Mouse (Mus musculus) embryonic facial prominence, embryonic 11.5 days (tissue): Measurements from ENCODE around the gene Pcyox1. TPM values are rescaled to one million over a fixed set of nuclear protein-coding genes. Genes with fewer than 3 reads are reported as not detected.

Source experiments
- ATAC-seq: fragments of 200-750 bp; cut with Nextera tagmentation; replicated peaks from 2 replicates; pipeline ENCODE4 v1.8.0; 2017; ENCODE audit warnings: low read depth; ENCODE audit not compliant: insufficient number of reproducible peaks, low FRiP score, low TSS enrichment
- DNase-seq: peaks from one replicate; pipeline ENCODE4 v3.0.0-alpha.2; 2015; ENCODE audit warnings: low spot score
- H3K27ac ChIP-seq: fragments of 300-500 bp; sonication (generic); replicated peaks from 2 replicates; pipeline ENCODE4 v1.5.1; 2014; ENCODE audit warnings: mild to moderate bottlenecking, low read depth, low read length, control low read depth
- H3K27me3 ChIP-seq: fragments of 300-500 bp; sonication (generic); 2 replicates; pipeline ENCODE4 v1.6.1; 2014; ENCODE audit warnings: mild to moderate bottlenecking, low read length, moderate library complexity, mixed read lengths; ENCODE audit not compliant: control insufficient read depth, insufficient read depth
- H3K36me3 ChIP-seq: fragments of 300-500 bp; sonication (generic); replicated peaks from 2 replicates; pipeline ENCODE4 v1.6.1; 2014; ENCODE audit warnings: low read depth, mild to moderate bottlenecking, low read length, moderate library complexity, mixed read lengths; ENCODE audit not compliant: control insufficient read depth, insufficient read depth
- H3K4me1 ChIP-seq: fragments of 300-500 bp; sonication (generic); 2 replicates; pipeline ENCODE4 v1.6.1; 2014; ENCODE audit warnings: low read length, mixed read lengths; ENCODE audit not compliant: control insufficient read depth, insufficient read depth
- H3K4me2 ChIP-seq: fragments of 300-500 bp; sonication (generic); 2 replicates; pipeline ENCODE4 v1.6.1; 2014; ENCODE audit warnings: low read depth, mild to moderate bottlenecking, control low read depth, low read length, moderate library complexity
- H3K4me3 ChIP-seq: fragments of 300-500 bp; sonication (generic); 2 replicates; pipeline ENCODE4 v1.5.1; 2014; ENCODE audit warnings: low read depth, low read length, control low read depth
- H3K9ac ChIP-seq: fragments of 300-500 bp; sonication (generic); replicated peaks from 2 replicates; pipeline ENCODE4 v1.6.1; 2014; ENCODE audit warnings: mild to moderate bottlenecking, control low read depth, low read length
- H3K9me3 ChIP-seq: fragments of 300-500 bp; sonication (generic); replicated peaks from 2 replicates; pipeline ENCODE4 v1.6.1; 2016; ENCODE audit warnings: mild to moderate bottlenecking, low read length, inconsistent platforms, mixed read lengths; ENCODE audit not compliant: control insufficient read depth
- WGBS: fragments of 180-500 bp; shearing (Covaris S2); extraction: QIAGEN DNeasy Blood & Tissue Kit; methylation state at CpG from one replicate; pipeline ENCODE4 v1.1.7; 2014; 5-methylcytosine and 5-hydroxymethylcytosine counted together
- polyA plus RNA-seq: library from polyadenylated mRNA; unstranded; fragments of >200 nt; fragmentation: Nextera tagmentation; extraction: Ambion mirVana; gene quantifications from 2 replicates; pipeline ENCODE4 v1.2.1, GENCODE M21; 2014

Pcyox1 gene
- polyA plus RNA-seq, 1 experiment from 2014 or later, result 73.6 TPM

DNA sequence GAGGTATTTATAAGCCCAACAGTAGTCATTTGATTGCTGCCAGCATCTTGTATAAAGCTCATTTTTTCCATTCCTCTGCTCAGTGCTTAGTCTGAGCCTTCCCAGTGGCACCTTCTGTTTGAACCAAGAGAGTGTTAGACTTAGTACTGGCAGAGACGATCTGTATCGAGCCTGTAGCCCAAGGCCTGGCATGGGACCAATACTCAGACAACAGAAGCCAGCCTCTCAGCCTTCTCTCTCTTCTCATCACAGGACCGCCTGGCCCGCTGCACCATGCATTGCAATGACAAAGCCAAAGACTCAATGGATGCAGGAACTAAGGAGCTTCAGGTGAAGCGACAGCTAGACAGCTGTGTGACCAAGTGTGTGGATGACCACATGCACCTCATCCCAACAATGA lies 28.5 kb downstream of the Pcyox1 start:
- no peaks in the 10 kb centered on the region for H3K4me1 ChIP-seq
- H3K27ac ChIP-seq, result no peak overlapping the region
- WGBS, result 90% methylated on average over 5 of the region's 5 CpGs
- H3K9me3 ChIP-seq, result no peaks in the 10 kb centered on the region
- no peaks in the 10 kb centered on the region for H3K36me3 ChIP-seq
- no peak overlapping the region for H3K4me2 ChIP-seq
- H3K4me3 ChIP-seq, result no peak overlapping the region
- ATAC-seq (no peak), DNase-seq (no peak)
- H3K9ac ChIP-seq, result no peak overlapping the region
- H3K27me3 ChIP-seq, result no peaks in the 10 kb centered on the region

DNA sequence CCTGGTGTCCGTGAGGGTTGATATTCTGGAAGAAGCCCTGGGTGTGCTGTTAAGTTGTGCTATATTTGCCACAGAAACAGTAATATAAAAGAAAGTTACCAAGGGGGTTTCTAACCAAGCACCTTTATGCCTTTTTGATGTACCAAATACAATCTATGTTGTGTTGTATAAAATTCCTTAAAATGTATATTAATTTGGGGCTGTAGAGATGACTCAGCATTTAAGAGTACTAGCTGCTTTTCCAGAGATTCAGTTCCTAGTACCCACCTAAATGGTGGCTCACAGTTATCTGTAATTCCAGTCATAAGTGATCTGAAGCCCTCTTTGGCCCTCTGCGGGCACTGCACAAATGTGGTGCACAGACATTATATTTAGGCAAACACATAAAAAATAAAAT lies 30.1 kb downstream of the Pcyox1 start:
- no peak overlapping the region for H3K9ac ChIP-seq
- DNase-seq (no peak), ATAC-seq (no peak)
- WGBS, result 83% methylated on average over 2 of the region's 2 CpGs
- no peak overlapping the region for H3K27ac ChIP-seq
- H3K9me3 ChIP-seq, result no peaks in the 10 kb centered on the region
- no peak overlapping the region for H3K4me2 ChIP-seq
- no peaks in the 10 kb centered on the region for H3K27me3 ChIP-seq
- H3K4me1 ChIP-seq, result no peaks in the 10 kb centered on the region
- H3K36me3 ChIP-seq, result no peaks in the 10 kb centered on the region
- H3K4me3 ChIP-seq, result peak overlapping the region; percentile 47

DNA sequence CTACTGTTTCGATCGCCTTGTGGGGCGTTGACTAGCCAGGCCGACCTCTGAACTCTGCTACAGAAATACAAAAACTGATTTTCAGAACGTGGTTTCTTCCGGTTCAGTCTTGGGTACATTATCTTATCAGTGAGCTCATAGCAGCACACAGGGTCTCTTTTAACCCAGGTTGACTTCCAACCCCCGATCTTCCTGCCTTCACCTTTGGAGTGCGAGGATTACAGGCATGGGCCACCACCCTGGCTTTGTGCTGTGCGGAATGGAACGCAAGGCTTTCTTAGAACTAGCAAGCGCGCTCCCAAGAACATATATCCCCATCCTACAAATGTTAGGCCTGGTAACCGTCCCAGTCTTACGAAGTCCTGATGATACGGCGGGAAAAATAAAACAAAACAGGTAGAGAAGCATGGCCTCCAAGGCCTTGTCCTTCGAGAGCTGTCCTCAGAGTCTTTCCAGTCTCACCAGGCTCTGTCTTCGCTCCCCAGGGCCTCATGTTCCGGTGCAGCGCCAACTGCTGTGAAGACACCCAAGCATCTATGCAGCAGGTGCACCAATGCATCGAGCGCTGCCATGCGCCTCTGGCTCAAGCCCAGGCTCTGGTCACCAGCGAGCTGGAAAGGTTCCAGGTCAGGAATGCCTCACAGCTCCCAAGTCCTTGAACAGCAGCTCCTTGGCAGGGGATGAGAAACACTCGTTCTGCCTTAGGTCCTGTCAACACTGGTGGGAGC lies 30.7 kb downstream of the Pcyox1 start:
- H3K9me3 ChIP-seq, result no peaks in the 10 kb centered on the region
- no peaks in the 10 kb centered on the region for H3K4me1 ChIP-seq
- no peak for ATAC-seq
- WGBS, result 52% methylated on average over 25 of the region's 25 CpGs
- H3K27me3 ChIP-seq, result no peaks in the 10 kb centered on the region
- DNase-seq, result peak; percentile 18
- peak overlapping the region; percentile 75 for H3K9ac ChIP-seq
- peak overlapping the region; percentile 68 for H3K4me2 ChIP-seq
- H3K36me3 ChIP-seq, result no peaks in the 10 kb centered on the region
- H3K27ac ChIP-seq, result no peak overlapping the region
- peak overlapping the region; percentile 47 for H3K4me3 ChIP-seq

DNA sequence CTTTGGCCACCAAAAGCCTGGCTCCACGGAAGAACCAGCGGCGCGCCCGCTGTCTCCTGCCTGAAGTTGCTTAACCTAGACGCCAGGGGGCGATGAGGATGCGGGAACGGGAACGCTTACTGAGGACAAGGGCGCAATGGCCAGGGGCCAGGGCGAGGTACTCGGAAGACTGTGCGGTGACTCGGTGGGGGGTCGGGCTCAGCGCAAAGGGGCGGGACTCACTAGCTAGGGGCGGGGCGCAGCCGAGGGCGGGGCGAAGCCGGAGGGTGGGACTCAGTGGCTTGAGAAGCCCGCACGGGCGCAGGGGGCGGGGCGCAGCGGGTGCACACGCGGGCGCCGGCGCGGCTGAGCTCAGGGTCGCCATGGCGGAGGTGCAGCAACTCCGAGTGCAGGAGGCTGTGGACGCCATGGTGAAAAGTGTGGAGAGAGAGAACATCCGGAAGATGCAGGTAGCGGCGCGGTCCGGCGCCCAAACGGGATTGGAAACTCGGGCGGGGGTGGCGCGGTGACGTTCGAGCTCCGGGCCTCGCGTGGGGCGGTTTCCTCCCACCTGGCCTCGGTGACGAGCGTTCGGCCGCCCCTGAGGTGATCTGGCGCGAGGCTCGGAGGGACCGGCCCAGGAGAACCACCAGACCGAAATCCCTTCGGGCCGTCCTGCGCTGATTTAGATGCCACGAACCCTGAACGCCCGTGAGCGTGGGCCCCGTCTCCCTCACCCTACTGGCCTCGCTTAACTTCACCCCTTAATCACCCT lies 31.4 kb downstream of the Pcyox1 start, which contains the start of gene Fam136a:
Gene Fam136a (plus strand): TSS at position 276 of the 754 bp plus-strand sequence.
- peak within 1 kb of the TSS; percentile 47 for H3K4me3 ChIP-seq
- peak; percentile 99 for DNase-seq
- no peaks in the 10 kb centered on the region for H3K27me3 ChIP-seq
- no peak within 1 kb of the TSS for H3K27ac ChIP-seq
- peak within 1 kb of the TSS; percentile 75 for H3K9ac ChIP-seq
- peak within 1 kb of the TSS; percentile 68 for H3K4me2 ChIP-seq
- H3K9me3 ChIP-seq, result no peaks in the 10 kb centered on the region
- peak; percentile 94 for ATAC-seq
- H3K36me3 ChIP-seq, result no peaks in the 10 kb centered on the region
- under 1% methylated on average over 76 of the region's 76 CpGs for WGBS
- no peaks in the 10 kb centered on the region for H3K4me1 ChIP-seq

DNA sequence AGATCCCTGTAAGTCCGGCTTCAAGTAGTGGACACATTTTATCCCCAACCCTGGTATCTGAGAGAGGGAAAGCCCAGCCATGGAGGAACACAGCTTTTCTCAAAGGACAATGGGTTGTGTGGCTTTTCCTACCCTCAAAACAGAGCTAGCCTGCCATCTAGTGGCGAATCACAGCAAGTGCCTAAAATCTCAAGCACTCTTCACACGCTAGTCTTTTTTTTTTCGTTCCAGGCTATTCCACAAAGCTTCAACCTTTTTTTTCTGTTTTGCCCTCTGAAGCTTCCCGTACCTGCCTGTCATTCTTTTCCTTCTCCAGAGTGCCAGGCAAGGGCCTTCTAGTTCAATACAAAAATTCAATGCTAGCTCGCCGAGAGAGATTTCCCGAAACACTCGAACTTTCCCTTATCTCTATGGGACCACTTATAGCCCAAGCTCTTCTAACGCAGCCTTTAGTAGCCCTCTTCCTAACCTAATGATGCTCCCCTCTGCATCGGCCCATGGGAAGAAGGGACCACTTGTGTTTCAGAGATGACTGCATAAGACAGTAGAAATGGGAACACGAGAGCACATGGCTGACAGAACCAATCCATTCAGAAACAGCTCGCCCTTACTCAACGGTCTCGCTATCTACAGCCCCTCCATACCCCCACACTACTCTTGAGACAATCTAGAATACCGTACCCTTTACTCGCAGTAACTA lies 32.4 kb downstream of the Pcyox1 start:
- DNase-seq (peak; percentile 91), ATAC-seq (peak; percentile 40; the same call in 1 of the 2 replicates)
- WGBS, result 5% methylated on average over 17 of the region's 17 CpGs
- no peaks in the 10 kb centered on the region for H3K27me3 ChIP-seq
- peak overlapping the region; percentile 47 for H3K4me3 ChIP-seq
- no peak overlapping the region for H3K27ac ChIP-seq
- H3K4me1 ChIP-seq, result no peaks in the 10 kb centered on the region
- peak overlapping the region; percentile 68 for H3K4me2 ChIP-seq
- no peaks in the 10 kb centered on the region for H3K9me3 ChIP-seq
- H3K9ac ChIP-seq, result peak overlapping the region; percentile 75
- H3K36me3 ChIP-seq, result no peaks in the 10 kb centered on the region

GRCm38 (mm10) chr6:86361373-86361772 lies 35.6 kb downstream of the Pcyox1 start:
- Histone ChIP-seq H3K4me3 (no peak overlapping the region), H3K4me1 (no peaks in the 10 kb centered on the region), H3K27ac (no peak overlapping the region), H3K27me3 (no peaks in the 10 kb centered on the region), H3K4me2 (no peak overlapping the region), H3K9ac (no peak overlapping the region), H3K36me3 (no peaks in the 10 kb centered on the region), H3K9me3 (no peaks in the 10 kb centered on the region)
- no peak for ATAC-seq
- no peak for DNase-seq
- WGBS, result 85% methylated on average over 7 of the region's 7 CpGs

DNA sequence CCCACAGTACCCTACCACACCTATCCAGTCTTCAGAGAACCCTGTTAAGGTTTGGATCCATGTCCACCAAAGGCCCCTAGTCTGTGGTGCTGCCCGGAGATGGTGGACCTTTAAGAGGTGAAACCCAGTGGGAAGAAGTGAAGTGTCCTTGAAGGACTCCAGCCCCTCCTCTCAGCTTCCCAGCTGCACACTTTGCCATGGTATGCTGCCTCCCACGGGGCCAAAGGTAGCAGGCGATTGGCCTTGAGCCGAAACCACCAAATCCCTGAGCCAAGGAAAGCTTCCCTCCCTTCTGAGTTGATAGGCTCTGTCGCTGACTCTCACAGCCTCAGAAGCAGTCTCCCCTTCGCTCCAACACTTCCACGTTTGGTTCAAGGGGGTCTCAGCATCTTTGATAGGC lies 36.3 kb downstream of the Pcyox1 start:
- Histone ChIP-seq H3K36me3 (no peaks in the 10 kb centered on the region), H3K4me1 (no peaks in the 10 kb centered on the region), H3K4me3 (no peak overlapping the region), H3K9ac (no peak overlapping the region), H3K27me3 (no peaks in the 10 kb centered on the region), H3K9me3 (no peaks in the 10 kb centered on the region), H3K27ac (no peak overlapping the region), H3K4me2 (no peak overlapping the region)
- WGBS, result 68% methylated on average over 7 of the region's 7 CpGs
- no peak for DNase-seq
- ATAC-seq, result no peak
